Mouse (Mus musculus) kidney, embryonic 15.5 days (tissue): ENCODE results near the gene Grik5. TPM values are rescaled to one million over a fixed set of nuclear protein-coding genes. Genes with fewer than 3 reads are reported as not detected.

ENCODE experiments used
- ATAC-seq: fragments of 200-750 bp; cut with Nextera tagmentation; replicated peaks from 2 replicates; pipeline ENCODE4 v1.8.0; 2017; ENCODE audit warnings: moderate TSS enrichment; ENCODE audit not compliant: low FRiP score
- H3K27ac ChIP-seq: fragments of 300-500 bp; sonication (generic); 2 replicates; pipeline ENCODE4 v1.5.1; 2015; ENCODE audit warnings: mild to moderate bottlenecking, inconsistent platforms
- H3K27me3 ChIP-seq: fragments of 300-500 bp; sonication (generic); 2 replicates; pipeline ENCODE4 v1.6.1; 2015; ENCODE audit warnings: inconsistent platforms
- H3K36me3 ChIP-seq: fragments of 300-500 bp; sonication (generic); 2 replicates; pipeline ENCODE4 v1.6.1; 2015; ENCODE audit warnings: inconsistent platforms
- H3K4me1 ChIP-seq: fragments of 300-500 bp; sonication (generic); 2 replicates; pipeline ENCODE4 v1.6.1; 2015; ENCODE audit warnings: inconsistent platforms
- H3K4me2 ChIP-seq: fragments of 300-500 bp; sonication (generic); 2 replicates; pipeline ENCODE4 v1.6.1; 2015; ENCODE audit warnings: moderate library complexity, mild to moderate bottlenecking, inconsistent platforms
- H3K4me3 ChIP-seq: fragments of 300-500 bp; sonication (generic); replicated peaks from 2 replicates; pipeline ENCODE4 v1.5.1; 2015; ENCODE audit warnings: mild to moderate bottlenecking, inconsistent platforms
- H3K9ac ChIP-seq: fragments of 300-500 bp; sonication (generic); 2 replicates; pipeline ENCODE4 v1.6.1; 2015; ENCODE audit warnings: mild to moderate bottlenecking, inconsistent platforms
- H3K9me3 ChIP-seq: fragments of 300-500 bp; sonication (generic); replicated peaks from 2 replicates; pipeline ENCODE4 v1.6.1; 2016; ENCODE audit warnings: inconsistent platforms
- WGBS: fragments of 180-500 bp; shearing (Covaris S2); methylation state at CpG from one replicate; pipeline ENCODE4 v1.1.7; 2015; ENCODE audit warnings: mixed read lengths; 5-methylcytosine and 5-hydroxymethylcytosine counted together
- polyA plus RNA-seq: library from polyadenylated mRNA; unstranded; fragments of >200 nt; fragmentation: Nextera tagmentation; extraction: Ambion mirVana; gene quantifications from 2 replicates; pipeline ENCODE4 v1.2.1, GENCODE M21; 2015

The Grik5 gene
- polyA plus RNA-seq, 1 experiment from 2014 or later = 7.0 TPM

DNA sequence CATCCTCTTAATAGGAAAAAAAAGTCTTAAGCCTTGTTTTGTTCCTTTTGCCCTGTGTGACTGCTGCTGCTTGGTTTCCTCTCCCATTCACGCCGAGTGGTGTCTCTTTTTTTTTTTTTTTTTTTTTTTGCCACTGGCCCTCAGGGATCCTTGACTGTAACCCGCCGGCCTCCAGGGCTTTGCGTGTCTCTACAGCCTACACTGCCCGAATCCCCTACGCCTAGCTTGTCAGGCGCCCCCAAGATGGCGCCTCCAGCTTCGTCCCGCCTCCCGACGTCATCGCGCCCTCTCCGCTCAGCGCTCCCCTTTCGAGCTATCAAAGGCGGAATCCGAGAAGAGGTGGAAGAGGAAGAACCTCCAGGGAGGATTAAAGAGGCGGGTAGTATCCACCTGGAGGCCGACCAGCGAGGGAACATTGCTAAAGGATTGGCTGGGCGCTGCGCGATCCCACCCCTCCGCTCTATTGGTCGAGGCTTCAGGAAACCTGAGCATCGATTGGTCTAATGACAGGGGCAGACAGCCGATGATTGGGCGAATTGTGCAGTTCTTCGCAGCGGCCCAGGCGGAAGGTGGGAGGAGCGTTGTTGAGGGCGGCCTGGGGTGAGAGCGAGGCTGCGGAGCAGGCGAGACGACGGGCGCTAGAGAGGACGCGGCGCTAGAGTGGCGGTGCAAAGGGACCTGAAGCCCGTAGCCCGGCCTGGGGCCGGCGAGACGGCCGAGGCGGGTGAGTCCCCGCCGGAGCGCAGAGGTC lies 4.7 kb upstream of the Grik5 start:
- peaks cover 50% of the 10 kb centered on the region for H3K4me1 ChIP-seq
- H3K27me3 ChIP-seq = no peaks in the 10 kb centered on the region
- peak overlapping the region; percentile 98 for H3K27ac ChIP-seq
- H3K9ac ChIP-seq = peak overlapping the region; percentile 97
- H3K4me2 ChIP-seq = peak overlapping the region; percentile 74
- WGBS = under 1% methylated on average over 56 of the region's 56 CpGs
- ATAC-seq = peak; percentile 97
- peak overlapping the region; percentile 93 for H3K4me3 ChIP-seq
- H3K36me3 ChIP-seq = peaks cover 26% of the 10 kb centered on the region
- H3K9me3 ChIP-seq = no peaks in the 10 kb centered on the region

DNA sequence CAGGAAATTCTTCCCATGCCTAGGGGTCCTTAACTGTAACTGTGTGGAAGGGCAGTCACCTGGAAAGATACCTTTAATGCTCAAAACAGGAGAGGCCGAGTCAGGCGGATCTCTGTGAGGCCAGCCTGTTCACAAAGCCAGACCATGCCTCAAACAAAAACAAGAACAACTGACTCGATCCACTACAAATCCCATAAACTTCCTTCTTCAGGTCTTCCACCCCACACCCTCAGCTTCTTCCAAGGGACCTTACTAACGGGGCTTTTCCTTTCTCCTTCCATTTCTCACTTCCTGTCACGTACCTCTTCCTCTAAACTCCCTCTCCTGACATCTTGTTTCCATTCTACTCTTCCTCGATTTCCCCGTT lies 4.1 kb upstream of the Grik5 start:
- ATAC-seq = no peak
- H3K4me3 ChIP-seq = peak overlapping the region; percentile 93
- WGBS = 20% methylated on average over 7 of the region's 7 CpGs
- no peaks in the 10 kb centered on the region for H3K9me3 ChIP-seq
- peaks cover 56% of the 10 kb centered on the region for H3K4me1 ChIP-seq
- H3K4me2 ChIP-seq = peak overlapping the region; percentile 66
- peak overlapping the region; percentile 98 for H3K27ac ChIP-seq
- H3K36me3 ChIP-seq = peaks cover 20% of the 10 kb centered on the region
- H3K9ac ChIP-seq = peak overlapping the region; percentile 57
- no peaks in the 10 kb centered on the region for H3K27me3 ChIP-seq

DNA sequence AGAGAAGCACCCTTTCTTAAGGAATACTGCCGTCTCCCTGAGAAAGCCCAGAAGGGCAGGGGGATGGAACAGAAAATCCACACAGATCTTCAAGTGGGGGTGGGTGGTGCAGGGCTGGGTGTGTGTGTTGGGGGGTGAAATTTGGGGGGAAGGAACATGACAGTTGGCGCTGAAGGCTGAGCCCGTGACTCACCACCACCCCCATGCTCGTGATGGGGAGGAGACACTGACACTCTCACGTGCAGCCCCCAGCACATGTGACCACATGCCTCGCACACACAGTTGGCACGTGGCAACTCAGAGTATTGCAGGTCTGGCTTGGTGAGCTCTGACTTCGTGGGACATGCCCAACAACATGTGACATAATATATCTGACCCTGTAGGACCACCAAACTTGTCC lies 1.8 kb upstream of the Grik5 start:
- ATAC-seq = no peak
- Histone ChIP-seq H3K36me3 (no peaks in the 10 kb centered on the region), H3K27me3 (no peaks in the 10 kb centered on the region), H3K4me1 (peaks cover 64% of the 10 kb centered on the region), H3K27ac (peak overlapping the region; percentile 91; the same call in 1 of the 2 replicates), H3K9me3 (no peaks in the 10 kb centered on the region), H3K9ac (no peak overlapping the region), H3K4me2 (no peak overlapping the region), H3K4me3 (no peak overlapping the region)
- WGBS = 83% methylated on average over 8 of the region's 8 CpGs

DNA sequence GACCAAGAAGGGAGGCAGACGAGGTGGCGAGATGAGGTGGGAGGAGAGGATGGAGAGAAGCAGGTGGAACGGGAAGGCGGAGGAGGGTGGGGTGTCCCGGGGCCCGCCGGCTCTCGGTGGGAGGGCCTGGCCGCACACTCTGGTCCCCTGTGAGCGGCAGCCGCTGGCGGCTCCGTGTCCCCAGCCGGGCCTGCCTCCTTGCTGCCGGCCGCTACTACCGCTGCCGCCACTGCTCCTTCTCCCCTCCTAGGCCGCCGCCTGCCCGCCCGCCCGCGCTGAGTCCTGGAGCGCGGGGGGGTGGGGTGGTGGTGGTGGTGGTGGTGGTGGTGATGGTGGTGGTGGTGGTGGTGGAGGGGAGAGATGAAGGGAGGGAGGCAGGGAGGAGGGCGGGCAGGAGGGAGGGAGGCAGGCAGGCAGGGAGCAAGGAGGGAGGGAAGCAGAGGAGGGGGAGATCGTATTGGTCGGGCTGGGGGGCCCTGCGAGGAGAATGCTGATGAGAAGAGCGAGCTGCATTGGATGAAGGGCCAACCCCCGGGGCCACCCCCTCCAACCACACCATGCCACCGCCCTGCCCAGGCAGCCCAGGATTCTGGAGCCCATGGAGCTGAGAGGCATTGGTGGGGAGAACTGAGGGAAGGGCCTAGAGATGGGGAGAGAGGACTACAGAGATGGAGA lies 707 bp upstream of the Grik5 start:
- Histone ChIP-seq H3K36me3 (peaks cover 9% of the 10 kb centered on the region), H3K9ac (peak overlapping the region; percentile 84), H3K4me3 (peak overlapping the region; percentile 68), H3K27me3 (no peaks in the 10 kb centered on the region), H3K27ac (peak overlapping the region; percentile 91), H3K9me3 (no peaks in the 10 kb centered on the region), H3K4me2 (peak overlapping the region; percentile 89), H3K4me1 (peaks cover 54% of the 10 kb centered on the region)
- WGBS = 1% methylated on average over 30 of the region's 33 CpGs
- ATAC-seq = peak; percentile 30

DNA sequence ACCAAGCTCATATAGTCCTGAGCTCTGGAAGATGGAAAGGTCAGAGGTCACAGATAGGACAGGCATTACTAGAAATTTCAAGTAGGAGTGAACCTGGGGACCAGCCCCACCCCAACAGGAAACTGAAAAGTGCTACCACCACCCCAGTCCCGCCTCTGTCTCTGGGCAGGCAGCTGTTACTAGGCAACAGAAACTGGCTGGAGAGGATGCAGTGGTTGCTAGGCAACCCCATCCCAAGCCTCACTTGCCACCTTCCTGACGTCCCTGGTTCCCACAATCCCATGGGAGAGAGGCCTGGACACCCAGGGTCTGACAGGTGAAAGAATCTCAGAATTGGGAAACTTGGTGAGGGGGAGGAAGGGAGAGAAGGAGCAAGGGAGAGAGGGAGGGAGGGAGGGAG lies 3.4 kb downstream of the Grik5 start:
- no peak for ATAC-seq
- 47% methylated on average over 2 of the region's 2 CpGs for WGBS
- Histone ChIP-seq H3K27ac (no peak overlapping the region), H3K36me3 (peaks cover 48% of the 10 kb centered on the region), H3K4me2 (no peak overlapping the region), H3K4me1 (peaks cover 33% of the 10 kb centered on the region), H3K9ac (no peak overlapping the region), H3K9me3 (no peaks in the 10 kb centered on the region), H3K27me3 (no peaks in the 10 kb centered on the region), H3K4me3 (no peak overlapping the region)

DNA sequence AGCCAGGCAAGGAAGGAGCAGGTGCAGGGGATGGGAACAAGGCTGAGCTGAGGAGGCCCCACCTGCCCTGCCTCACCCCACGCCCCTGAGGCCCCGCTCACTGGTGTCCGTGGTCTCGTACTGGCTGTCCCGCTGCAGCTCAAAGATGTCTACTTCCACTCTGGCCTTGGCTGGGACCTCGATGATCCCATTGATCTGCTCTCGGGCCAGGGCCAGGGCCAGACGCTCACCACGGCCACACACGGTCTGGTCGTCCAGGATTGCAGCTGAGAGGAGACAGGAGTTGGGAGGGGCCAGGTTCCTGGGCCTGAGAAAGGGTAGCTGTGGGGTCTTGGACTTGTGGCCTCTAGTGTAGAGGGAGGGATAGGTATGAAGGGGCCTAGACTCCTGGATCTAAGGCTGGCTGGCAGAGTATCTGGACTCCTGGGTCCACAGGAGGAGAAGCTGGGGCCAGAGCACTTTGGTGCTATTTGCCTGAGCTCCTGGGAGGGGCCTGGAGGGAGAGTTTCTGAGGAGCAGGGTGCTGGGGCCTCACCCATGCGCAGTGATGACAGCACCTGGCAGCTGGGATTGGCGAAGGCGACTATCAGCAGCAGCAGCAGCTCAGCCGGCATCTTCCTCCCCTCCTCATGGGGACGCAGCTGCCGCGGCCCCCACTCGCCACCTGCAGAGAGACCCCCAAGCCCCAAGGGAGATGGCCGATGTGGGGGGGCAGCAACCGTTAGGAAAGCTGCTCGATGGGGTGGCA lies 4.1 kb downstream of the Grik5 start:
- H3K4me2 ChIP-seq = no peak overlapping the region
- WGBS = 87% methylated on average over 22 of the region's 22 CpGs
- H3K4me3 ChIP-seq = no peak overlapping the region
- no peaks in the 10 kb centered on the region for H3K9me3 ChIP-seq
- no peaks in the 10 kb centered on the region for H3K27me3 ChIP-seq
- no peak overlapping the region for H3K9ac ChIP-seq
- H3K4me1 ChIP-seq = peaks cover 27% of the 10 kb centered on the region
- no peak for ATAC-seq
- peaks cover 55% of the 10 kb centered on the region for H3K36me3 ChIP-seq
- no peak overlapping the region for H3K27ac ChIP-seq

DNA sequence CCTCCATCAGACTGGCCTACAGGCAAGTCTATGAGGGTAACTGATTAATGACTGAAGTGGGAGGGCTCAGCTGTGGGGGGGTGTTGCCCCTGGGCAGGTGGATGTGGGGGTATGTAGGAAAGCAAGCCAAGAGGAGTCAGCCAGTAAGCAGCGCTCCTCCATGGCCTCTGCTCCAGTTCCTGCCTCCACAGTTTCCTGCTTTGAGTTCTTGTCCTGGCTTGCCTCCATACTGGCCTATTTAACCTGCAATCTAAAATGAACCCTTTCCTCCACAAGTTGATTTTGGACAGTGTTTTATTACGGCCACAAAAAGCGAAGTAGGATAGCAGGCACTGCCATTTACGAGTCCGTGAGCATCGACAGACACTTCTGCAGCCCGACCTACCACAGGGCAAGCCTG lies 4.8 kb downstream of the Grik5 start:
- Histone ChIP-seq H3K9me3 (no peaks in the 10 kb centered on the region), H3K27me3 (no peaks in the 10 kb centered on the region), H3K9ac (no peak overlapping the region), H3K36me3 (peaks cover 62% of the 10 kb centered on the region), H3K27ac (no peak overlapping the region), H3K4me1 (peaks cover 25% of the 10 kb centered on the region), H3K4me3 (no peak overlapping the region), H3K4me2 (no peak overlapping the region)
- 81% methylated on average over 7 of the region's 7 CpGs for WGBS
- no peak for ATAC-seq

DNA sequence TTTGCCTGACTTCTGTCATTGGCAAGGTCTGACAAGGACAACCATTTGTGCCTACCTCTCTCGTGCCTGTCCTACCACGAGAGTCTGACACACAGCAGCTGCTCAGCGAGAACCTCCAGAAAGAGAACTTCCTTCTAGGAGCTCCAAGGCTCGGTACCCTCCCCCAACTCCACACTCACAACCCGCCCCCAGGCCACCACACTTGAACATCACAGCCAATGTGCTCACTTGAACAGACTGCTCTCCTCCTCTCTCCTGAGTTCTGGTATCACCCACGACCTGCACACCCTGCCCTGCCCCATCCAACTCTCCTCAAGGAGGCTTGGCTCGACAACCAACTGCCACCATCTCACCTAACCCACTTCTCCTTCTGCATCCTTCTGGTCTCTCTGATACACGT lies 8.2 kb downstream of the Grik5 start:
- H3K9me3 ChIP-seq = no peaks in the 10 kb centered on the region
- H3K4me1 ChIP-seq = no peaks in the 10 kb centered on the region; the same call in 1 of the 2 replicates
- no peak for ATAC-seq
- H3K4me2 ChIP-seq = no peak overlapping the region
- H3K4me3 ChIP-seq = no peak overlapping the region
- no peak overlapping the region for H3K9ac ChIP-seq
- WGBS = 83% methylated on average over 8 of the region's 8 CpGs
- peaks cover 96% of the 10 kb centered on the region for H3K36me3 ChIP-seq
- H3K27me3 ChIP-seq = no peaks in the 10 kb centered on the region
- H3K27ac ChIP-seq = no peak overlapping the region

DNA sequence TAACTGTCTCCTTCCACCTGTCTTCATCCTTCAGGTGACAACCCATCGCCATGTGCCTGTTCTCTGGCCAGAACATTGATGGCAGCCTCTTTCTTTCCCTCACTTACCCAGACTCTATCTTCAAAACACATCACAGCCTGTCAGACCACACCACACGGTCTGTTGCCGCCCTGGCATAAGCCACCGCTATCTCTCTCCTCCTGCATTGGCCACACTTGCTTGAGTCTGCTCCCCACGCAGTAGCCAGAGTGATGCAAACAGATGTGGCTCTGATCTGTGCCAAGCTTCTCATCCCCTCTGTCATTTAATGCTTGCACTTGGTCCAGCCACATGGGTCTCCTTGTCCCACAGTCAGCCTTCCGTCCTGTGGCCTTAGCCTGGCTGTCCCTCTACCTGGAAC lies 8.8 kb downstream of the Grik5 start:
- Histone ChIP-seq H3K4me2 (no peak overlapping the region), H3K27ac (no peak overlapping the region), H3K4me3 (no peak overlapping the region), H3K9me3 (no peaks in the 10 kb centered on the region), H3K36me3 (peaks cover 97% of the 10 kb centered on the region), H3K4me1 (no peaks in the 10 kb centered on the region; the same call in 1 of the 2 replicates), H3K27me3 (no peaks in the 10 kb centered on the region), H3K9ac (no peak overlapping the region)
- 94% methylated on average over 6 of the region's 6 CpGs for WGBS
- ATAC-seq = no peak

DNA sequence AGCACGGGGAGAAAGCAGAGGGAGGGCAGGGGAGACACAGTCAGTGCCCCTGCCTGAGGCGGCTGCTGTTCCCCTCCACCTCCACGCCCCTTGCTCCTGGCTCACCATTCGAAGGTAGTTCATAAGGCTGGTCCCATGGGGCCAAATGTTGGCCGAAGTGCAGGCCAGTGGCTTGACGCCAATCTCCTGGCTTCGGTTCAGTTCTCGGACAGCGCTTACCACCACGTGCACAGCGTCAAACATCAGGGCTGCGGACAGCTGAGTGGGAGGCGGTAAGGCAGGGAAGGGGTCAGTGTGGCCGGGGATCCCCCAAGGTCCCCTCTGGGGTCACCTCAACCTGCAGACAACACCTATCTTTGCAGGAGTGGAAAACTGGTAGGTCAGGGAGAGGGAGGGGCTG lies 13.3 kb downstream of the Grik5 start:
- Histone ChIP-seq H3K4me2 (no peak overlapping the region), H3K9ac (no peak overlapping the region), H3K36me3 (peaks cover 98% of the 10 kb centered on the region), H3K27me3 (no peaks in the 10 kb centered on the region), H3K27ac (no peak overlapping the region), H3K9me3 (no peaks in the 10 kb centered on the region), H3K4me1 (no peaks in the 10 kb centered on the region), H3K4me3 (no peak overlapping the region)
- WGBS = 67% methylated on average over 14 of the region's 14 CpGs
- ATAC-seq = 0 out of 2 replicates have a peak, but pooled peaks have one; percentile 46

DNA sequence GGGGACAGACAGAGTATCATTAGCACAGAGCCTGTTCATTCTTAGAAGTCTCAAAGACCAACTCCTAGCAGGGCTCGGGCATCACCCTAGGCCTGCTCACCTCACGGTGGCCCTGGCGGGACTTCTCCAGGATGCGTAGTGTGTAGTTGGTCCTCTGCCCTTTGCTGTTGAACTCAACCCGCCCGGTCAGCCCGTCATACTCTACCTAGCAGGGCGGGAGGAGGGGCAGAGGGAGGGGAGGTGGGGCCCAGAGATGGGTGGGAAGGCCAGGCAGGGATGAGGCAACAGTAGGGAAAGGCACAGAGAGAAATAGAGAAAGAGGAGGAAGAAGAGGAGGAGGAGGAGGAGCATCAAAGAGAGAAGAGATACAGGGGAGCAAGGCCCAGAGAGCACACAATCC lies 13.8 kb downstream of the Grik5 start:
- Histone ChIP-seq H3K27me3 (no peaks in the 10 kb centered on the region), H3K36me3 (peaks cover 98% of the 10 kb centered on the region), H3K4me1 (no peaks in the 10 kb centered on the region), H3K4me2 (no peak overlapping the region), H3K9ac (no peak overlapping the region), H3K27ac (no peak overlapping the region), H3K4me3 (no peak overlapping the region), H3K9me3 (no peaks in the 10 kb centered on the region)
- WGBS = 89% methylated on average over 8 of the region's 8 CpGs
- ATAC-seq = 0 out of 2 replicates have a peak, but pooled peaks have one; percentile 46

DNA sequence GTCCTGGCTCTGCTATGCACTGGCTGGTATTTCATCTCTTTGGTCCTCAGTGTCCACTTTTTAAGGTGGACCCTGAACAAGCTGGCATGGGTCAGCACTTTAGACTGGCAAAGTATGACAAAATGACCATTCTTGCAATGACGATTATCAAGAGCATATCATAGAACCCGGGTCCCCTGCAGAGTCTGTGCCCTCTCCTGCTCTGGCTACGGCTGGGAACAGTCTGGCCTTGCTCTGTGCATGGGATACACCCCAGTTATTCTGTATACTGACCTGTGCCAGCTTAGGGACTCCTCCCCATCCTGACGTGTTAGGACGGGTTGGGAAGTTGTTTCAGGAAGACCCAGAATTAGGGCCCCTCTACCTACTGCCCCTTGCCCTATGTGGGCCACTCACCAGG lies 14.3 kb downstream of the Grik5 start:
- H3K4me2 ChIP-seq = no peak overlapping the region
- no peaks in the 10 kb centered on the region for H3K4me1 ChIP-seq
- no peak overlapping the region for H3K9ac ChIP-seq
- H3K36me3 ChIP-seq = peaks cover 95% of the 10 kb centered on the region
- no peak for ATAC-seq
- H3K4me3 ChIP-seq = no peak overlapping the region
- WGBS = 93% methylated on average over 5 of the region's 5 CpGs
- no peak overlapping the region for H3K27ac ChIP-seq
- H3K9me3 ChIP-seq = no peaks in the 10 kb centered on the region
- H3K27me3 ChIP-seq = no peaks in the 10 kb centered on the region
